Mouse (Mus musculus) C2C12 (cell line): ENCODE measurements around the gene Sdk1.

Source experiments
- CTCF ChIP-seq: IDR thresholded peaks from one replicate; pipeline ENCODE4 v1.5.1; 2011; ENCODE audit not compliant: control insufficient read depth, insufficient read depth, insufficient read length
- FOSL1 ChIP-seq: IDR thresholded peaks from one replicate; pipeline ENCODE4 v1.8.0; 2011; ENCODE audit warnings: mild to moderate bottlenecking, low read length; ENCODE audit not compliant: poor library complexity, insufficient read depth, severe bottlenecking

DNA sequence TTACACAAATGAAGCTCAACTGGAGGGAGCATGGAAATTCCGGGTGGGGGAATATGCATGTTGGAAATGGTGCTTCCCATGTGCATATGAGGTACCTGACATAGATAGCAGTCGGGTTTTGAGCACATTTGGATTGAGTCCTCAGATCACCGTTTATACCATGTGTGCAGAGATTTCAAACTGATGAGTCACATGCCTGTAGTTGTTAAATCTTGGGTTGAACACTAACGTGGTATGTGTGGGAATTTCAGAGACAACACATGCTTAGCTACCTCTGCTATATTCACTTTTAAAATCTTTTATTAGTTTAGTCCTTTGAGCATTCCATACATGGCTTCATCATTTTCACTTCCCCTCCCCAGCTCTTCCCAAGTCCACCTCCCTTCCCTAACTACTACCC is 71.0 kb downstream of the Sdk1 start:
- TF ChIP-seq CTCF: no peak
- TF ChIP-seq FOSL1: no peak
